Mouse (Mus musculus) limb, embryonic 12.5 days (tissue): Measurements from ENCODE around the gene Tmem132d. TPM values are rescaled to one million over a fixed set of nuclear protein-coding genes. Genes with fewer than 3 reads are reported as not detected.

ENCODE experiments used
- ATAC-seq: fragments of 200-750 bp; cut with Nextera tagmentation; 2 replicates; pipeline ENCODE4 v1.8.0; 2017; ENCODE audit warnings: low read depth, moderate TSS enrichment; ENCODE audit not compliant: insufficient number of reproducible peaks, insufficient read depth, low FRiP score, low TSS enrichment
- H3K27ac ChIP-seq: fragments of 300-500 bp; sonication (generic); 2 replicates; pipeline ENCODE4 v1.5.1; 2016; ENCODE audit warnings: mild to moderate bottlenecking, moderate library complexity
- H3K27me3 ChIP-seq: fragments of 300-500 bp; sonication (generic); 2 replicates; pipeline ENCODE4 v1.6.1; 2016; ENCODE audit warnings: mild to moderate bottlenecking, moderate library complexity
- H3K36me3 ChIP-seq: fragments of 300-500 bp; sonication (generic); 2 replicates; pipeline ENCODE4 v1.6.1; 2016; ENCODE audit warnings: mild to moderate bottlenecking, moderate library complexity
- H3K4me1 ChIP-seq: fragments of 300-500 bp; sonication (generic); replicated peaks from 2 replicates; pipeline ENCODE4 v1.6.1; 2016
- H3K4me2 ChIP-seq: fragments of 300-500 bp; sonication (generic); 2 replicates; pipeline ENCODE4 v1.6.1; 2016; ENCODE audit warnings: mild to moderate bottlenecking, moderate library complexity
- H3K4me3 ChIP-seq: fragments of 300-500 bp; sonication (generic); replicated peaks from 2 replicates; pipeline ENCODE4 v1.5.1; 2016; ENCODE audit warnings: mild to moderate bottlenecking
- H3K9ac ChIP-seq: fragments of 300-500 bp; sonication (generic); replicated peaks from 2 replicates; pipeline ENCODE4 v1.6.1; 2016; ENCODE audit warnings: mild to moderate bottlenecking, moderate library complexity
- H3K9me3 ChIP-seq: fragments of 300-500 bp; sonication (generic); 2 replicates; pipeline ENCODE4 v1.6.1; 2016; ENCODE audit warnings: mild to moderate bottlenecking, moderate library complexity
- WGBS: fragments of 180-500 bp; shearing (Covaris S2); methylation state at CpG from one replicate; pipeline ENCODE4 v1.1.7; 2016; 5-methylcytosine and 5-hydroxymethylcytosine counted together
- polyA plus RNA-seq: library from polyadenylated mRNA; unstranded; fragments of >200 nt; fragmentation: Nextera tagmentation; extraction: Ambion mirVana; gene quantifications from 2 replicates; pipeline ENCODE4 v1.2.1, GENCODE M21; 2016

The Tmem132d gene
- polyA plus RNA-seq, 1 experiment from 2014 or later: 0.51 TPM

DNA sequence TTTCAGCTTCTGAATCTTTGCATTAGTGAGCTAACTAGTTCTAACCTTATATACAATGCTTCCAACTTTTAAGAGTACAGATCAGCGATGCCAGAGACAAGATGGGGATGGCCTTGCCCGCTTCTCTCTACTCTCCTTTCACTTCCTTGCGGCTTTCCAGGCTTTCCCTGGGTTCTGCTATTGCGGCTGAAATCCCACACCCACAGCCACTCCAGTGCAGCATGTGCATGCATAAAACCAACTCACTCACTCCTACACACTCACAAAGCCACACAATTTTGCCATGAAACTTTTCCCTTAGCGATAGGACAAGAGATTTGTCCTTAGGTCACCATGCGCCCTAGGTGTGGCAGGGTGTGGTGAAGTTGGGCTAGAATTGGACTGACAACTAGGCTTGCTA is 567.7 kb downstream of the Tmem132d start:
- 91% methylated on average over 6 of the region's 6 CpGs for WGBS
- no peaks in the 10 kb centered on the region for H3K36me3 ChIP-seq
- H3K9me3 ChIP-seq: no peaks in the 10 kb centered on the region
- H3K9ac ChIP-seq: no peak overlapping the region
- no peaks in the 10 kb centered on the region for H3K27me3 ChIP-seq
- ATAC-seq: no peak
- no peak overlapping the region for H3K27ac ChIP-seq
- no peaks in the 10 kb centered on the region for H3K4me1 ChIP-seq
- no peak overlapping the region for H3K4me3 ChIP-seq
- no peak overlapping the region for H3K4me2 ChIP-seq

DNA sequence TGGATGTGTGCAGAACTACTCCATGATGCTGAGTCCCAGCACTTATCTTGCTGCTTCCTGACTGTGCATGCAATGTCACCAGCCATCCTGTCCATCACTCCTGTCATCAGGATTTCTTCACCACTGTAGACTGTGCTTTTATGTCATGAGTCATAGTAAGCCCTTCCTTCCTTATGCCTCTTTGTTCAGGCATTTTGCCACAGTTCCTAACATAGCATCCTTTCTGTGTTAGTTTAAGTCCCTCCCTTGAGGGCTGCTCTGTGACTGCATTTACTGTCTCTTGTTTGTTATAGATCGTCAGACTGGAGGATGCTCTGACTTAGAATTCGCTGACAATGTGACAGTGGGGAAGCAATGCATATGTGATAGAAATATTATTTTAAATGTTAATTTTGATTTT is 573.2 kb downstream of the Tmem132d start:
- ATAC-seq: no peak
- Histone ChIP-seq H3K36me3 (no peaks in the 10 kb centered on the region), H3K27ac (no peak overlapping the region), H3K4me3 (no peak overlapping the region), H3K9ac (no peak overlapping the region), H3K9me3 (no peaks in the 10 kb centered on the region), H3K27me3 (no peaks in the 10 kb centered on the region), H3K4me2 (no peak overlapping the region), H3K4me1 (no peaks in the 10 kb centered on the region)
- WGBS: 79% methylated on average over 2 of the region's 2 CpGs

DNA sequence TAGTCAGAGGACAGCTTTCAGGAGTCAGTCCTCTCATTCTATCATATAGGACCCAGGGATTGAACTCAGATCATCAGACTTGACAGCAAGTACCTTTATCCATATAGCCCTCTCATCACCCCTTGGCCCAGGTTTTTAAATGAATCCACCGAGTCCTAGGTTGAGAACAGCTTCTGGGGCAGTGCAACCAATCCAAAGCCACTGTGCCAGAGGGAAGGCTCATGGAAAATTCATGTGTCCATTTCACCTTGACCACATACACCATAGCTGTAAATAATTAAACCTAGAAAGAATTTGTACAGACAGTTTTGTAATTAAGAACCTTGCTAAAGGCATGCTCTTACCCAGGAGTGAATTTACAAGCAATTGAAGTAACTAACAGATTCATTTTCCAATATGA is 580.6 kb downstream of the Tmem132d start:
- Histone ChIP-seq H3K4me3 (no peak overlapping the region), H3K4me1 (no peaks in the 10 kb centered on the region), H3K4me2 (no peak overlapping the region), H3K9me3 (no peaks in the 10 kb centered on the region), H3K27me3 (no peaks in the 10 kb centered on the region), H3K27ac (no peak overlapping the region), H3K9ac (no peak overlapping the region), H3K36me3 (no peaks in the 10 kb centered on the region)
- ATAC-seq: no peak
- 84% methylated on average over 1 of the region's 1 CpGs for WGBS

DNA sequence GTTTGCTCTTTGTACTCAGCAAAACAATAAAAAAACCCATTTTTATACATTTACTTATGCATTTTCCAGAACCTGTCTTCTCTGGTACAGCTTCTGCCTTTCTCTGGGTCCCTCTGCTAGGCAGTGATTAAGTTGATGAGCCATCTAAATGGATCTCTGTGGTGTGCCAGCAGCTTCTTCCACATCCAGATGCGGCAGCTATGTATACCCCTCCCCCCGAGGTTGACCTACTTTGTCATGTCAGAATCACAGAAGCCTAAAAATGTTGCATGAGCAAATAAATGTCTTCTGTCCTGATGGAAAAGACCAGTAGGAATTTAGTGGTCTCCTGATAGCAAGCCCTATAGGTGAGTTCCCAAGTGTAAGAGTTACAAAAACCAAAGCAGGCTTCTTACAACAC is 601.1 kb downstream of the Tmem132d start:
- no peak for ATAC-seq
- H3K9ac ChIP-seq: no peak overlapping the region
- H3K9me3 ChIP-seq: no peaks in the 10 kb centered on the region
- no peaks in the 10 kb centered on the region for H3K27me3 ChIP-seq
- H3K4me3 ChIP-seq: no peak overlapping the region
- no peak overlapping the region for H3K27ac ChIP-seq
- no peaks in the 10 kb centered on the region for H3K36me3 ChIP-seq
- H3K4me1 ChIP-seq: no peaks in the 10 kb centered on the region
- 88% methylated on average over 2 of the region's 2 CpGs for WGBS
- H3K4me2 ChIP-seq: no peak overlapping the region

DNA sequence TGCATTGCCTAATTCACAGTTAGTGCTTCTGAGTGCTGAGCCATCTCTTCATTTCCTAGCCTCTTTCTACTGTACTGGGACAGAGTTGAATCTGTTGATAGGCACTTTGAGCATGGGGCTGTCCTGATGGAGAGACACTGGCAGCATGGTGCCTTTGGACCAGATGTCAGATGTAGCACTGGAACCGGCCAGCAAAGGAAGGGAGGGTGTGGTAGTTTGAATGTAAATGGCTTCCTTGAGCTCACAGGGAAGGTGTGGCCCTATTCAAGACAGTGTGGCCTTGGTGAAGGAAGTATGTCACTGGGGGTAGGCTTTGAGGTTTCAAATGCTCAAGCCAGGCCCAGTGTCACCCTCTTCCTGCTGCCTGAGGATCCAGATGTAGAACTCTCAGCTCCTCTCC is 602.0 kb downstream of the Tmem132d start:
- H3K9ac ChIP-seq: no peak overlapping the region
- H3K4me1 ChIP-seq: no peaks in the 10 kb centered on the region
- H3K27ac ChIP-seq: no peak overlapping the region
- H3K4me2 ChIP-seq: no peak overlapping the region
- H3K27me3 ChIP-seq: no peaks in the 10 kb centered on the region
- no peak overlapping the region for H3K4me3 ChIP-seq
- H3K9me3 ChIP-seq: no peaks in the 10 kb centered on the region
- no peak for ATAC-seq
- no peaks in the 10 kb centered on the region for H3K36me3 ChIP-seq
- WGBS: 89% methylated on average over 1 of the region's 1 CpGs

DNA sequence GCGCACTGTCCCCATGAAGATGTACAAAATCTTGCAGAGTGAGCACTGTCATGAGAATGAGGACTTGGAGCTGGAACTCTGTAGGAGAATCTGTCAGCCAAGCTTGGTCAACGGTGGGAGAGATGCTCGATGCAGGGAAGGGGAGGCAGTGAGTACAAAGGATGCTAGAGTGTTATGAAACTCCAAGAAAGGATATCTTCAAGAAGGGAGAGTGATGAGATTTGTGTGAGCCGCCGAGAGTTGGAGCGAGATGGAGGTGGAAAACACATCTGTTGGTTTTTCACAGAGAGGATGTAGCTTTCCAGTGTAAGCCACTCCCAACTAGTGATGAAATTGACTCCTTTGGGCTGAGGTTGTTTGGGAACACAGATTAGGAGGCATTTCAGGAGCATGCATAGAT is 604.1 kb downstream of the Tmem132d start:
- Histone ChIP-seq H3K36me3 (no peaks in the 10 kb centered on the region), H3K4me2 (no peak overlapping the region), H3K9ac (no peak overlapping the region), H3K27ac (no peak overlapping the region), H3K27me3 (no peaks in the 10 kb centered on the region), H3K4me1 (no peaks in the 10 kb centered on the region), H3K4me3 (no peak overlapping the region), H3K9me3 (0 out of 2 replicates have a peak, but pooled peaks cover 1% of the 10 kb centered on the region)
- WGBS: 90% methylated on average over 6 of the region's 6 CpGs
- ATAC-seq: no peak

DNA sequence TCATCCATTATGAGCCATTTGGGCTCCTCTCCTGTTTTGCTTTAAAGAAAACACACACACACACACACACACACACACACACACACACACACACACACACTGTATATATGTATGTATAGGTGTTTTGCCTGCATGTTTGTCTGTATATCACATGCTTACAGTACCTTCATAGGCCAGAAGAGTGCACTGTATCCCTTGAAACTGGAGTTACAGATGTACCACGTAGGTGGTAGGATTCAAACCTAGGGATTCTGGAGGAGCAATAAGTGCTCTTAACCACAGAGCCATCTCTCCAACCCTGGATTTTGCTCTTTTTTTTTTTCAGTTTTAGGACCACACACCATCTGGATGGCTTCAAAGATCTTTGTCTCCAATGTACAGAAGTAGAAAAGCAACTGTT is 610.9 kb downstream of the Tmem132d start:
- Histone ChIP-seq H3K9me3 (0 out of 2 replicates have a peak, but pooled peaks cover 7% of the 10 kb centered on the region), H3K27ac (no peak overlapping the region), H3K4me2 (no peak overlapping the region), H3K4me1 (no peaks in the 10 kb centered on the region), H3K4me3 (no peak overlapping the region), H3K36me3 (no peaks in the 10 kb centered on the region), H3K9ac (no peak overlapping the region), H3K27me3 (no peaks in the 10 kb centered on the region)
- ATAC-seq: no peak
- WGBS: 32% methylated on average over 1 of the region's 1 CpGs

DNA sequence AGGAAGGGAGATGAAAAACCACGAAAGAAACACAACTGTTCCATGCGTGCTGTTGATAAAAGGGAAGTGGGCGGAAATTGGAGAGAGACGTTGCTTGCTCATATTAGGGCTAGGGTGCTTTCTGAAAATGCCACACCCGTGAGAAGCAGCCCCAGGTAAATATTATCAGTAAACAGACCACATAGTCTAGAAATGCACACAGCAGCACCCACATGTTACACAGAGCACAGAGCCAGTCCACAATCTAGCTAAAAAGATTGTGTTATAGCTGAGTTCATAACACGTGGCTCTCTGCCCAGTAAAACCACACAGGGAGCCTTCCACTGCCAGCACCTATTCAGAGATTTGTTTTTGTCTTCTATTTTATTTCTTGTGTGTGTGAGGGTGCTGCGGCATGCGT is 617.6 kb downstream of the Tmem132d start:
- no peaks in the 10 kb centered on the region for H3K4me1 ChIP-seq
- WGBS: 86% methylated on average over 8 of the region's 8 CpGs
- H3K9me3 ChIP-seq: no peaks in the 10 kb centered on the region
- H3K27ac ChIP-seq: no peak overlapping the region
- H3K4me3 ChIP-seq: no peak overlapping the region
- H3K27me3 ChIP-seq: no peaks in the 10 kb centered on the region
- no peaks in the 10 kb centered on the region for H3K36me3 ChIP-seq
- H3K4me2 ChIP-seq: no peak overlapping the region
- no peak for ATAC-seq
- no peak overlapping the region for H3K9ac ChIP-seq

DNA sequence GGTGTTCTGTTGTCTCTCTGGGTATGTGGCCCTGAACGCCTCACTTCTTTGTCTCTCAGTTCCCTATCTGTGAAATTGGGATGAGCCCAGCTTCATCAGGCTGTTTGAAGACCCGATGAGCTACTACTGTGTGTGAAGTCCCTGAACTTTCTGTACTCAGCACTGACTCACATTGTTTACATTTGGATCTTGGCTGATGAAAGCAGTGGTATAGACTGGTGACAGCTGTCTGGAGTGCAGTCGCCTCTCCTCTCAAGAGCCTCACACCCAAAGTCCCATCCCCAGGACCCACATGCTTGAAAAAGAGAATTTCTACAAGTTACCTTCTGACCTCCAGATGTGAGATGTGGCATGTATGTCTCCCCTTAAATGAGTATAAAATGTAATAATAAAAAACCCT is 625.5 kb downstream of the Tmem132d start:
- 83% methylated on average over 3 of the region's 3 CpGs for WGBS
- H3K4me1 ChIP-seq: no peaks in the 10 kb centered on the region
- H3K36me3 ChIP-seq: no peaks in the 10 kb centered on the region
- no peak for ATAC-seq
- no peak overlapping the region for H3K9ac ChIP-seq
- H3K4me2 ChIP-seq: no peak overlapping the region
- H3K27ac ChIP-seq: no peak overlapping the region
- no peaks in the 10 kb centered on the region for H3K9me3 ChIP-seq
- H3K27me3 ChIP-seq: no peaks in the 10 kb centered on the region
- no peak overlapping the region for H3K4me3 ChIP-seq

DNA sequence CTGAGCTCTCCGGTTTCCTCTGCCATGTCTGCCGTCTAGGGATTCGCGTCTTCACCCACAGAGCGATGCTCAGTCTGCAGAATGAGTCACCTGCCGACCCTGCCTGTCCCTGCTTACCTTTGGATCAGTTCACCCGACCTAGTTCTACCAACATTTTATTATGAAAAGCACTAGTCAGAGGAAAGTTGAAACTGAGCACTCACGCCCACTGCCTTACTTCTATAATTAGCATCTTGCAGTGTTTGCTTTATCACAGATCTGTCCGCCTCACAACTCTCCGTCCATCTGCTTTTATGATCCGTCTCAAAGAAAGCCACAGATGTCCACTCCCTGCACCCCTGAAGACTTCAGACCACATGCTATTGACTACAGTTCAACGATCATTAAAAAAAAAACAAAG is 626.0 kb downstream of the Tmem132d start:
- no peak overlapping the region for H3K4me3 ChIP-seq
- no peak overlapping the region for H3K9ac ChIP-seq
- WGBS: 87% methylated on average over 12 of the region's 12 CpGs
- no peaks in the 10 kb centered on the region for H3K36me3 ChIP-seq
- no peak for ATAC-seq
- H3K4me1 ChIP-seq: no peaks in the 10 kb centered on the region
- H3K4me2 ChIP-seq: no peak overlapping the region
- H3K27me3 ChIP-seq: no peaks in the 10 kb centered on the region
- H3K27ac ChIP-seq: no peak overlapping the region
- no peaks in the 10 kb centered on the region for H3K9me3 ChIP-seq

DNA sequence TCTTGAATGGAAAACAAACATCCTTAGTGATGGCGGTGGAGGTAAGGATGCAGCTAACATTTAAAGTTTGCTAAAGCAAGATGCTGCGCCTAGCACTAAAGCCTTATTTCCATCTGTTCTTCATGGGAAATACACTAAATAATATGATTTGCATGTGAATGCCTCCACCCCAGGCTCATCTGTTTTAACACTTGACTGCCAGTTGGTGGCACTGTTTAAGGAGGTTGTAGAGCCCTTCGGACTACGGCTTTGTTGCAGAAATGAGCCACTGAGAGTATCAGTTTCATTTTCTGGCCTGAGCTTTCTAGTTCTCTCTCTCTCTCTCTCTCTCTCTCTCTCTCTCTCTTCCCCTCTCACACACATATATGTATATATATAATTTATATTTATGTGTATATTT is 632.0 kb downstream of the Tmem132d start:
- Histone ChIP-seq H3K4me3 (no peak overlapping the region), H3K4me2 (no peak overlapping the region), H3K9me3 (no peaks in the 10 kb centered on the region), H3K4me1 (no peaks in the 10 kb centered on the region), H3K27me3 (no peaks in the 10 kb centered on the region), H3K36me3 (no peaks in the 10 kb centered on the region), H3K27ac (no peak overlapping the region), H3K9ac (no peak overlapping the region)
- ATAC-seq: no peak
- 71% methylated on average over 4 of the region's 4 CpGs for WGBS

DNA sequence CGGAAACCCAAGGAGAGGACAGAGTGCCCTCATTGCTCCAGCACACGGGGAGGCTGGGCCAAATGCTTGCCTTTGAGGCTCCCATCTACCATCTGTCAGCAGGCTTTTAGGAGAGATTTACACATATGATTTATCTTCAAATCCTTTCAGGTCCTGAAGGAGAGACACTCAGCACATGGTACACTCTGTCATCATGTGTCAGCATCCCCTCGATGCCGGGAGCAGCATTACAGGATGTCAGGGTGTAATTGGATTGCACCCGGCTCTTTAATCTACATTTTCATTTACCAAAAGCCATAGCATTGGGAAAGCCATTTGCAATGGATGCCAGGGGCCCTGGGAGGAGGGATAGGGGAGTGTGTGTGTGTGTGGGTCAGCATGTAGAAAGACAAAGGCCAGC is 651.7 kb downstream of the Tmem132d start:
- WGBS: 69% methylated on average over 5 of the region's 5 CpGs
- H3K4me3 ChIP-seq: no peak overlapping the region
- ATAC-seq: no peak
- H3K27ac ChIP-seq: no peak overlapping the region
- H3K27me3 ChIP-seq: no peaks in the 10 kb centered on the region
- no peaks in the 10 kb centered on the region for H3K36me3 ChIP-seq
- no peak overlapping the region for H3K9ac ChIP-seq
- no peak overlapping the region for H3K4me2 ChIP-seq
- H3K9me3 ChIP-seq: no peaks in the 10 kb centered on the region
- H3K4me1 ChIP-seq: no peaks in the 10 kb centered on the region
